Mouse (Mus musculus) hindbrain, embryonic 11.5 days (tissue): ENCODE measurements around the gene Anapc5. TPM values are rescaled to one million over a fixed set of nuclear protein-coding genes. Genes with fewer than 3 reads are reported as not detected.

ENCODE experiments used
- ATAC-seq: fragments of 200-750 bp; cut with Nextera tagmentation; 2 replicates; pipeline ENCODE4 v1.8.0; 2017; ENCODE audit warnings: mild to moderate bottlenecking, moderate TSS enrichment, moderate library complexity; ENCODE audit not compliant: low FRiP score
- DNase-seq: peaks from one replicate; pipeline ENCODE4 v3.0.0-alpha.2; 2015; ENCODE audit warnings: low spot score
- H3K27ac ChIP-seq: fragments of 300-500 bp; sonication (generic); 2 replicates; pipeline ENCODE4 v1.5.1; 2014; ENCODE audit warnings: mild to moderate bottlenecking, low read depth, low read length
- H3K27me3 ChIP-seq: fragments of 300-500 bp; sonication (generic); 2 replicates; pipeline ENCODE4 v1.6.1; 2014; ENCODE audit warnings: mild to moderate bottlenecking, low read length, moderate library complexity, mixed read lengths; ENCODE audit not compliant: control insufficient read depth, insufficient read depth
- H3K36me3 ChIP-seq: fragments of 300-500 bp; sonication (generic); 2 replicates; pipeline ENCODE4 v1.6.1; 2014; ENCODE audit warnings: mild to moderate bottlenecking, low read length, moderate library complexity, mixed read lengths; ENCODE audit not compliant: control insufficient read depth, insufficient read depth
- H3K4me1 ChIP-seq: fragments of 300-500 bp; sonication (generic); replicated peaks from 2 replicates; pipeline ENCODE4 v1.6.1; 2014; ENCODE audit warnings: low read length, mixed read lengths; ENCODE audit not compliant: control insufficient read depth, insufficient read depth
- H3K4me2 ChIP-seq: fragments of 300-500 bp; sonication (generic); replicated peaks from 2 replicates; pipeline ENCODE4 v1.6.1; 2014; ENCODE audit warnings: mild to moderate bottlenecking, low read depth, low read length
- H3K4me3 ChIP-seq: fragments of 300-500 bp; sonication (generic); 2 replicates; pipeline ENCODE4 v1.5.1; 2014; ENCODE audit warnings: low read depth, low read length
- H3K9ac ChIP-seq: fragments of 300-500 bp; sonication (generic); 2 replicates; pipeline ENCODE4 v1.6.1; 2014; ENCODE audit warnings: low read depth, low read length
- H3K9me3 ChIP-seq: fragments of 300-500 bp; sonication (generic); 2 replicates; pipeline ENCODE4 v1.6.1; 2016; ENCODE audit warnings: low read length; ENCODE audit not compliant: control insufficient read depth
- WGBS: fragments of 180-500 bp; shearing (Covaris S2); extraction: QIAGEN DNeasy Blood & Tissue Kit; methylation state at CpG from one replicate; pipeline ENCODE4 v1.1.7; 2014; 5-methylcytosine and 5-hydroxymethylcytosine counted together
- polyA plus RNA-seq: library from polyadenylated mRNA; unstranded; fragments of >200 nt; fragmentation: Nextera tagmentation; extraction: Ambion mirVana; gene quantifications from 2 replicates; pipeline ENCODE4 v1.2.1, GENCODE M21; 2014

The Anapc5 gene
- polyA plus RNA-seq, result 522 and 525 TPM in 2 replicates

DNA sequence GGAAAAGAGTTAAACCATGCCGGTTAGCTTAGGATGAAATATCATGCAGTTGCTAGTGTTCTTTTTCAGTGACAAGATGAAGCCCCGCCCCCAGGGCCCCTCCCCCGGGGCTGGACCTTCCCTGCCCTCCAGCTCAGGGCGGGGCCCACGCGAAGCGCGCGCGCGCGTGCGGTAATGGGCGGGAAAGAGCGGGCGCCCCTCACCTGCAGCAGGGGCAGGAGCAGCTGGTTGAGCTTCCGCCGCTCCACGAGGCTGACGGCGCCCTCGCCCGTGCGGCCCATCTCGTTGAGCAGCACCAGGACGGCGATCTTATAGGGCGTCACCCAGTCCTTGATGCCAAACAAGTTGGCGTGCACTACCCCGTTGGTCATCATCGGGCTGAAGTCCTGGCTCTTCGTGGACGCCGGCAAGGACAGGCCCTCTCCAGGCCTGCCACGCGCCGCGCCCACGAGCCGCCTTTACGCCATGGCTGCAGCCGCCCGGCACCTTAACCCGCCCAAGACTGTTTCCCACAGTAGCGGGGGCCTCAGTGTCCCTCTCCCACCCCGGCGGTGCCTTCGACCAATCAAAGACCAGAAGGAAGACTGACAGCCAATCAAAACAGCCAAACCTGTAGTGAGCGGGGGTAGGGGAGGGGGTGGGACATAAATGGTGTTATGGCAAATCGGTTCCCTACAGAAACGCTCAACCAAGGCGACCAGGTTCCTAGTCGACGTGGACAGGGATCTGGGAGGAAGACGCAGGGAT, at the start of gene Anapc5:
Gene Anapc5, minus strand, starts transcription at position 563 of the 747 bp plus-strand sequence.
- WGBS, result under 1% methylated on average over 55 of the region's 55 CpGs
- Histone ChIP-seq H3K27me3 (no peaks in the 10 kb centered on the region), H3K9ac (peak within 1 kb of the TSS; percentile 69), H3K4me2 (peak within 1 kb of the TSS; percentile 41), H3K27ac (peak within 1 kb of the TSS; percentile 92), H3K36me3 (no peaks in the 10 kb centered on the region; the same call in 1 of the 2 replicates), H3K9me3 (no peaks in the 10 kb centered on the region), H3K4me3 (peak within 1 kb of the TSS; percentile 74), H3K4me1 (no peaks in the 10 kb centered on the region)
- DNase-seq (peak; percentile 92), ATAC-seq (peak; percentile 100)

DNA sequence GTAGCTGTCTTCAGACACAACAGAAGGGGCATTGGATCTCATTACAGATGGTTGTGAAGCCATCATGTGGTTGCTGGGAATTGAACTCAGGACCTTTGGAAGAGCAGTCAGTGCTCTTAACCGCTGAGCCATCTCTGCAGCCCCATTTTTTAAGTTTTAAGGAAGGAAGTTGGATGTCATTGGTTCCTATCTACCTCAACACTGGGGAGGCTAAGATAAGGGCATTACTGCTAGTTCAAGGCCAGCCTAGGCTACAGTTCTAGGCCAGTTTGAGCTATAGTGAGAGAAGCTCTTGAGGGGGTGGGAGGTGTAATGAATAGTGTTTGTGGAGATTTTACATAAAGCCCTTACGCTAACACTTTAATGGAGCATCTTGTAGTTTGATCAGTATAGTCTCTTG, 41.9 kb upstream of the Anapc5 start:
- Histone ChIP-seq H3K36me3 (peaks cover 13% of the 10 kb centered on the region; the same call in 1 of the 2 replicates), H3K4me3 (no peak overlapping the region), H3K4me1 (no peaks in the 10 kb centered on the region), H3K9me3 (no peaks in the 10 kb centered on the region), H3K4me2 (no peak overlapping the region), H3K27ac (no peak overlapping the region), H3K9ac (no peak overlapping the region), H3K27me3 (no peaks in the 10 kb centered on the region)
- WGBS, result 95% methylated on average over 2 of the region's 2 CpGs
- DNase-seq (no peak), ATAC-seq (no peak)

DNA sequence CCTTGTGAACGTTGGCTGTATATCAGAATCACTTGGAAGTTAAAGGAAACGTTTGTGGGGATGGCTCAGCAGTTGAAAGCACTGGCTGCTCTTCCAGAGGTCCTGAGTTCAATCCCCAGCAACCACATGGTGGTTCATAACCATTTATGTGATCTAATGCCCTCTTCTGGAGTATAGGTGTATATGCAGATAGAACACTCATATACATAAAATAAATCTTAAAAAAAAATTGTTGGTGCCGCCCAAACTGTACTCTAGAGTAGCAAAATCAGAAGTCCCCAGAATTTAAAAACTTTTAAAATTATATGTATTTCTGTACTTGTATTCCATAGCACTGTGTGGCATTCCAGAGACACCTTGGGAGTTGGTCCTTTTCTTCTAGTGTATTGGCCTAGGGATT, 34.7 kb upstream of the Anapc5 start:
- 84% methylated on average over 3 of the region's 3 CpGs for WGBS
- H3K36me3 ChIP-seq, result no peaks in the 10 kb centered on the region
- H3K27ac ChIP-seq, result no peak overlapping the region
- no peaks in the 10 kb centered on the region for H3K9me3 ChIP-seq
- ATAC-seq, result no peak
- DNase-seq, result no peak
- H3K4me1 ChIP-seq, result peaks cover 6% of the 10 kb centered on the region
- no peak overlapping the region for H3K9ac ChIP-seq
- no peak overlapping the region for H3K4me2 ChIP-seq
- no peaks in the 10 kb centered on the region for H3K27me3 ChIP-seq
- H3K4me3 ChIP-seq, result no peak overlapping the region

DNA sequence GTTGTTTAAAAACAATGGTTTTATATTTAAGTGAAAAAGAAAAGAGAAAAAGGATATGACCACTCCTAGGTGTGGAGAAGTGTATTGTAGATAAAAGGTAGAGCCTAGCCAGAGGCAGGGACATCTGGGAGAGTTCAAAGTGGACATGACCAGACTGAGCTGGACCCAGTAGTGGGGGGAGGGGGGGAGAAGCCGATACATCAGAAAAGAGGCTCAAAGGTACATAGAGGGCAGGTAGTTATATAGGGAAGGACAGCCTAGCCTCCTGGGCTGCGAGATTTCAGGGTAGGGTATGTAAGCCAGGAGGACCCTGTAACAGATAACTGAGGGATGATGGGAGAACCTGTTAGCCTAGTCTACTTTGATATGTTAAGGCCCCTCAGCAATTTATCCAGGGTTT, 31.5 kb upstream of the Anapc5 start:
- H3K4me2 ChIP-seq, result no peak overlapping the region
- DNase-seq (no peak), ATAC-seq (no peak)
- no peaks in the 10 kb centered on the region for H3K36me3 ChIP-seq
- H3K9ac ChIP-seq, result no peak overlapping the region
- H3K4me3 ChIP-seq, result no peak overlapping the region
- no peaks in the 10 kb centered on the region for H3K27me3 ChIP-seq
- WGBS, result 91% methylated on average over 2 of the region's 2 CpGs
- peaks cover 6% of the 10 kb centered on the region for H3K4me1 ChIP-seq
- H3K27ac ChIP-seq, result no peak overlapping the region
- H3K9me3 ChIP-seq, result no peaks in the 10 kb centered on the region

GRCm38 (mm10) chr5:122850319-122851002, 29.3 kb upstream of the Anapc5 start:
- peak overlapping the region; percentile 82 for H3K4me3 ChIP-seq
- H3K4me2 ChIP-seq, result peak overlapping the region; percentile 90
- H3K9me3 ChIP-seq, result no peaks in the 10 kb centered on the region
- peak; percentile 89 for ATAC-seq
- no peaks in the 10 kb centered on the region for H3K27me3 ChIP-seq
- under 1% methylated on average over 38 of the region's 38 CpGs for WGBS
- H3K27ac ChIP-seq, result peak overlapping the region; percentile 71
- peak overlapping the region; percentile 89 for H3K9ac ChIP-seq
- H3K4me1 ChIP-seq, result peaks cover 6% of the 10 kb centered on the region
- H3K36me3 ChIP-seq, result no peaks in the 10 kb centered on the region
- DNase-seq, result no peak

- 2% methylated on average over 59 of the region's 61 CpGs for WGBS
- peak; percentile 99 for ATAC-seq
- peak within 1 kb of the TSS; percentile 89 for H3K9ac ChIP-seq
- H3K36me3 ChIP-seq, result no peaks in the 10 kb centered on the region
- peak within 1 kb of the TSS; percentile 82 for H3K4me3 ChIP-seq
- peak within 1 kb of the TSS; percentile 90 for H3K4me2 ChIP-seq
- no peaks in the 10 kb centered on the region for H3K27me3 ChIP-seq
- peaks cover 6% of the 10 kb centered on the region for H3K4me1 ChIP-seq
- peak; percentile 97 for DNase-seq
- no peaks in the 10 kb centered on the region for H3K9me3 ChIP-seq
- H3K27ac ChIP-seq, result peak within 1 kb of the TSS; percentile 72
These were observed 28.6 kb upstream of the Anapc5 start, which contains the start of gene Rnf34 for GRCm38 (mm10) chr5:122849521-122850318. Rnf34 (plus strand) TSS chr5:122850048.

DNA sequence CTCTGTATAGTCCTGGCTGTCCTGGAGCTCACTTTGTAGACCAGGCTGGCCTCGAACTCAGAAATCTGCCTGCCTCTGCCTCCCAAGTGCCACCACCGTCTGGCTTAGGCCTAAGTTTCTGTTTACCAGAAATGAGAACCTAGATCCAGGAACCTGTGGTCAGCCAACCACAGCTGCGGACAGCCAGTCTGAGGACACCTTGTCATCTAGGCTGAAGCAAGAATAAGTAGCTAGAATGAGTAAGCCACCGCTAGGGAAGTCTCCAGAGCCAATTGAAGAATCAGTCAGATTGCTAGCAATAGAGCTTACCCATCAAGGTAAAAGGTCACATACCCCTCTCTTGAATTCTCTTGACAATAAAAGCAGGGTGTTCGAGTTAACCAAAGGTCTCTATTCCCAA, 22.7 kb upstream of the Anapc5 start:
- H3K27ac ChIP-seq, result no peak overlapping the region
- H3K9ac ChIP-seq, result no peak overlapping the region
- no peak overlapping the region for H3K4me2 ChIP-seq
- DNase-seq (no peak), ATAC-seq (no peak)
- WGBS, result 84% methylated on average over 5 of the region's 5 CpGs
- no peaks in the 10 kb centered on the region for H3K4me1 ChIP-seq
- H3K9me3 ChIP-seq, result no peaks in the 10 kb centered on the region
- H3K27me3 ChIP-seq, result no peaks in the 10 kb centered on the region
- H3K36me3 ChIP-seq, result no peaks in the 10 kb centered on the region
- H3K4me3 ChIP-seq, result no peak overlapping the region

DNA sequence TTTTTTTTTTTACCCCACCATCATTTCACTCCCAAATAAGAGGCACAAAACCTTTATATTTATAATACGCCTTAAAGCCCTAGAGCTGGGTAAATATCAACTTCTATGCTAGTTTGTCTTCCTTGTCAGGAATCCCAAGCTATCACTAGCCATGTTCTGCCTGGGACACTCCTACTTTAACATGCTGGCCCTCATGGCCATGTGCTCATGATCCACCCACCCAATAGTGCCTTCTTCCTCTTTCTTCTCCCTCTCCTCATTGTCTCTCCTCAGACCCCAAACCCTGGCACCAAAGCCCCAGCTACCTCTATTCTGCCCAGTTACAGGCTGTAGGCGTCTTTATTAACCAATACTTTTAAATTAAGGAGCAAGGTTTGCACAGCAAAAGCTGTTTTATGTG, 20.0 kb upstream of the Anapc5 start:
- H3K36me3 ChIP-seq, result no peaks in the 10 kb centered on the region

More for the DNA sequence above, 20.0 kb upstream of the Anapc5 start:
- WGBS, result 93% methylated on average over 2 of the region's 2 CpGs
- Histone ChIP-seq H3K27me3 (no peaks in the 10 kb centered on the region), H3K4me2 (no peak overlapping the region), H3K27ac (no peak overlapping the region), H3K4me3 (no peak overlapping the region), H3K9ac (no peak overlapping the region), H3K9me3 (no peaks in the 10 kb centered on the region), H3K4me1 (no peaks in the 10 kb centered on the region)
- no peak for ATAC-seq
- DNase-seq, result no peak
